Mouse (Mus musculus): ENCODE measurements around the gene Cela2a. TPM values are rescaled to one million over a fixed set of nuclear protein-coding genes. Genes with fewer than 3 reads are reported as not detected.

Gene Cela2a
- not detected for polyA plus RNA-seq (2017; shearing (Covaris generic))

GRCm38 (mm10) chr4:141826060-141826459, at the start of gene Cela2a:
Gene Cela2a, minus strand, starts transcription at chr4:141826160.

GRCm38 (mm10) chr4:141874601-141875460, 48.9 kb upstream of the Cela2a start, which contains the start of gene Efhd2:
Gene Efhd2, minus strand, starts transcription at chr4:141874920.

GRCm38 (mm10) chr4:141845999-141846398, 20.0 kb upstream of the Cela2a start, which contains the start of gene Ctrc:
Gene Ctrc, minus strand, starts transcription at chr4:141846359.

GRCm38 (mm10) chr4:141793282-141794151, 32.4 kb downstream of the Cela2a start, which contains the start of gene Casp9:
Gene Casp9, plus strand, starts transcription at chr4:141793612.

GRCm38 (mm10) chr4:141790524-141790990, 35.4 kb downstream of the Cela2a start, which contains the start of gene Dnajc16:
Gene Dnajc16, minus strand, starts transcription at chr4:141790931.

Other genes with a start within 250 kb of the Cela2a start
- gene Fblim1, start 220.1 kb downstream of the Cela2a start, polyA plus RNA-seq (2017; shearing (Covaris generic)): not detected
- 0.29 TPM for gene Tmem82, start 207.5 kb downstream of the Cela2a start, polyA plus RNA-seq (2017; shearing (Covaris generic))
- gene Slc25a34, start 202.3 kb downstream of the Cela2a start, polyA plus RNA-seq (2017; shearing (Covaris generic)): not detected
- 9.1 TPM for gene Plekhm2, start 161.3 kb downstream of the Cela2a start, polyA plus RNA-seq (2017; shearing (Covaris generic))
- gene Rsc1a1, start 140.6 kb downstream of the Cela2a start, polyA plus RNA-seq (2017; shearing (Covaris generic)): not detected
- gene Ddi2, start 102.7 kb downstream of the Cela2a start, polyA plus RNA-seq (2017; shearing (Covaris generic)): 37.7 TPM
- not detected for gene Agmat, start 79.5 kb downstream of the Cela2a start, polyA plus RNA-seq (2017; shearing (Covaris generic))
- 3.5 TPM for gene Dnajc16, start 35.2 kb downstream of the Cela2a start, polyA plus RNA-seq (2017; shearing (Covaris generic))
- 5.4 TPM for gene Casp9, start 32.5 kb downstream of the Cela2a start, polyA plus RNA-seq (2017; shearing (Covaris generic))
- not detected for gene Ctrc, start 20.2 kb upstream of the Cela2a start, polyA plus RNA-seq (2017; shearing (Covaris generic))
- gene Efhd2, start 48.8 kb upstream of the Cela2a start, polyA plus RNA-seq (2017; shearing (Covaris generic)): 97.6 TPM
- not detected for gene Fhad1, start 188.9 kb upstream of the Cela2a start, polyA plus RNA-seq (2017; shearing (Covaris generic))

Measured in effector memory CD4-positive, alpha-beta T cell, adult 5 months (primary cell).